Mouse (Mus musculus) kidney, postnatal 4 days (tissue): ENCODE results near the gene Ganc.

ENCODE experiments used
- DNase-seq, 2 experiments: peaks; one replicate each; pipeline ENCODE4 v3.0.0; 2021; ENCODE audit warnings: mixed read lengths in 2 of 2

Gene Ganc

DNA sequence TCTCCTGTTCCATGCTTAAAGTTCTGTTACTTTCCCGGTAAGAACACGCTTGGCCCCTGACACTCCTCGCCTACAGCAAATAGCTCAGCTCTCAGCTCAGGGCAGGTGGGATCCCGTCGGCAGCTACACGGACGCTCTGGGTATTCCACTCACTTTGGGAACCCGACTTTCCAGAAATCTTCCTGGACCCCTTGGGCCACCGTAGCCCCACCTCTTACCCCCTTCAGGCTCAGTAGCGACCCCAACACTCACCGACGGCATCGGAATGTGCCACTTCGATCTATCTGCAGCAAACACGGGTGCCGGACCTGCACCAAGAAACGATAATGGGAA lies at the start of gene Ganc:
Gene Ganc, plus strand, starts transcription at position 244 of the 333 bp plus-strand sequence.
- no peak for DNase-seq

GRCm38 (mm10) chr2:120360425-120360824 lies 43.3 kb upstream of the Ganc start:
- DNase-seq: no peak

- no peak for DNase-seq
These were observed 37.2 kb upstream of the Ganc start for GRCm38 (mm10) chr2:120366501-120366900.

- no peak for DNase-seq
These were observed 36.1 kb upstream of the Ganc start for GRCm38 (mm10) chr2:120367416-120368207.

DNA sequence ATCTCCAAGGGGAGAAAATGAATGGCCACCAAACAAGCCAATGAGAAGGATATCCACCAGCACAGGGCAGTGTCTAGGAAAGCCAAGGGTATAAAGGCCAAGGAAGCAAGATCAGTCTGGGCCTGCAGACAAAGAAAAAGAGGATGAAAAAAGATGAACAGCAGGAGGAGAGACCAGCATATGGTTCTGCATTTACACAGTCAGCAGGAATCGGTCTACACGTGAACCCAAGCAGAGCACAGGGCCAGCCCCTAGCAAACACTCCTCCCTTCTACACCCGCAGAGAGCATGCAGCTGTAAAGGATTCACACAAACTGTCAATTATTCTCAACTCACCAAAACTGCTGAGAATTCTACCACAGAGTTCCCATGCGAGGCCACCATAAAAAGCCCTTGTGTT lies 29.8 kb upstream of the Ganc start:
- no peak for DNase-seq

GRCm38 (mm10) chr2:120386264-120386663 lies 17.4 kb upstream of the Ganc start:
- no peak for DNase-seq

- DNase-seq: no peak
These were observed 16.4 kb upstream of the Ganc start for GRCm38 (mm10) chr2:120387291-120387690.

DNA sequence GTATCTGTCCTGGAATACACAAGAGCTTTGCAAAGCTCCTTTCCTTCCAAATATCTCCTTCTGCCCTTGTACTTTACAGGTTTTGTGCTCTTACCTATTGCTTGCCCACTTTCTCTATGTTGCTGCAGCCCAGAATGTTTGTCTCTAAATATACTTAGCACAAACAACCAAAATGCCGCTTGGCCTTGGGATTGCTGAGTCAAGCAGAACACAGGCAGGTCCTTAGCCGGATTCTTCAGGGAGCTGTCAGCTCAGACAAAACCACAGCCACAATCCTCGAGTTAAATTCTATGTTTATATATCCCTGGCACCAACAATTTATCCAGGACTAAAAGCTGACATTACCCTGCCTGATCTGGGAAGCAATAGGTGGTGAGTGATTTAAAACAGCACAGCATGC lies 14.3 kb upstream of the Ganc start:
- DNase-seq: no peak

- no peak for DNase-seq
These were observed 12.8 kb upstream of the Ganc start for GRCm38 (mm10) chr2:120390934-120391333.

DNA sequence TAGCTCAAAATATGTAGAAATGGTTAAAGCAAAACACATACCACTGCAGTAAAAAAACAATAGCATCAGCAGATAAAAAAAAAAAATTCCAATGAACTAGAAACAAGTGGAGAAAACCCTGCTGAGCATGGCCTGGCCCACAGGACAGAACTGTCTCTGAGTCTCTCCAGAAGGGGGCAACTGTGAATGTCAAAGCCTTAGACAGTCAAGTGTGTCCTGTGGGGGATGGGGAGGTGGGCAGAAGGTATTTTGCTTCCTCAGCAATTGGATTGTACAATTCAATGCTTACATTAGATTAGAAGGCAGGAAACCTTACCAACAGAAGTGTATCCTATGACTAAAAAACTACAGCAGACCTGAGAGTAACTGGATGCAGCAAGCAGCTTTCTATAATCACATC lies 11.3 kb upstream of the Ganc start:
- DNase-seq: peak in 1 of 2 experiments; percentile 5

- DNase-seq: no peak
These were observed 5.7 kb upstream of the Ganc start for GRCm38 (mm10) chr2:120397951-120398350.

DNA sequence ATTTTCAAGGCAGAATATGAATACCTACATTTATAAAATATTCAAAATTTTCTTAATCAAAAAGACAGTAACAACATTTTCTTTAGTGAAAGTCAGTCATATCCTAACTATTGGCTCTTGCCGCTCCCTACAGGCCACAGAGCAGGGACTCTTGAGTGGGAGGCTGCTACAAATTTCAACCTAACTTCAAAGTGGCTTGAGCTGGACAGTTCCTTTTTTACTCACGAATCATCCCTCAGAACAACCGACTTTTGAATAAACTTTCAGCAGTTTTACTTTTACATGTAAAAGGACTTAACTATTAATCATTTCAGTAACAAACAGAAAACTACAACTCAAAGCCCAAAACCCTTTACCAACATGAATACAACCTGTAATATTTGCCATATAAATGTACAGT lies 883 bp upstream of the Ganc start:
- no peak for DNase-seq

- DNase-seq: peak; percentile 94 to 96
These were observed 508 bp downstream of the Ganc start, which contains the start of gene Tmem87a for GRCm38 (mm10) chr2:120403986-120404822. Tmem87a (minus strand) TSS chr2:120404113.

GRCm38 (mm10) chr2:120404823-120405765 lies 1.4 kb downstream of the Ganc start:
- peak; percentile 5 to 12 for DNase-seq

DNA sequence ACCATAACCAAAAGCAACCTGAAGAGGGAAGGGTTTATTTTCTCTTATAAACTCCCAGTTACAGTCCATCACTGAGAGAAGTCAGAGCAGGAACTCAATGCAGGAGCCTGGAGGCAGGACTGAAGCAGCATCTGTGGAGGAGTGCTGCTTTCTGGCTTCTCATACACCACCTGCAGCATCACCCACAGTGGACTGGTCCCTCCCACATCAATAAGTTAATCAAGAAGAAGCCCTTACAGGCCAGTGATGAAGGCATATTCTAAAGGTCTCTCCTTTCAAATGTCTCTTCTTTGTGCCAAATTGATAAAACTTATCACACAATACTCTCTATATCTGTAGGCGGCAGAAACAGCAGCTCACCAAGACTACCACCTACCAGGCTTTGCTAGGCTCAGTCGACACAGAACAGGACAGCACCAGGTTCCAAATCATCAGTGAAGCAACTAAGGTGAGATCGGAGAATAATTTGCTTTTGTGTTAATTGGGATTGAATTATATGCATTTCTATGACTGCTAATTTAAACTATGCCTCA lies 7.5 kb downstream of the Ganc start:
- DNase-seq: no peak

GRCm38 (mm10) chr2:120414113-120414512 lies 10.4 kb downstream of the Ganc start:
- DNase-seq: no peak

DNA sequence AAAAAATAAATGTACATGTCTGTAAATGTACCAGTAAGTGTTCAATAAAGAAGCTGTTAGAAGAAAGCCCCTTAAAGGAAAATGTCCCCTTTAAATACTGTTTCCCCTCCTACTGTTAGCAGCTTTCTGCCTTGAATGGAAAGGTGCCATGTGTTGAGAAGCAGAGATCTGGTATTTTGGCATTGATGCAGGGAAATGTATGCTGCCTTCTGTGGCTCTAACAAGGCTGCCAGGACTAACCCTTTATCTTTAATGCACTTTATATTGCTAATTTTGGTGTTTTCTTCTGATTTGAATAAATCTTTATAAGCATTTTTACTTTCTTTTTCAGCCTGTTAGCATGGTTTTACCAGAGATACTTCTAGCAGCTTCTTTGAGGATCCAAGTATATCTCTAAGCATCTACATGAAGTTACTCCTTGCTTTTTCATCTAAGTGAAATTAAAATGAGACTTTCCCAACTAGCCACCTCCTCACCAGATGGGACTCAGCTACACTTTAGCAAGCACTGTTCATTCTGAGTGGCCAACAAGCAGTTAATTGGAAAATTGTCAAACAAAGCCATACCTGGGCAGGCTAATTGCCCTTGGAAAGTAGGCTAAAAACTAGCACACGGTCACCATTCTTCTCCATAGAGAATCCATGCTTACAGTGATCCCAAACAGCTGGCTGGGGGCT lies 11.2 kb downstream of the Ganc start:
- no peak for DNase-seq

GRCm38 (mm10) chr2:120424386-120424785 lies 20.7 kb downstream of the Ganc start:
- DNase-seq: no peak

DNA sequence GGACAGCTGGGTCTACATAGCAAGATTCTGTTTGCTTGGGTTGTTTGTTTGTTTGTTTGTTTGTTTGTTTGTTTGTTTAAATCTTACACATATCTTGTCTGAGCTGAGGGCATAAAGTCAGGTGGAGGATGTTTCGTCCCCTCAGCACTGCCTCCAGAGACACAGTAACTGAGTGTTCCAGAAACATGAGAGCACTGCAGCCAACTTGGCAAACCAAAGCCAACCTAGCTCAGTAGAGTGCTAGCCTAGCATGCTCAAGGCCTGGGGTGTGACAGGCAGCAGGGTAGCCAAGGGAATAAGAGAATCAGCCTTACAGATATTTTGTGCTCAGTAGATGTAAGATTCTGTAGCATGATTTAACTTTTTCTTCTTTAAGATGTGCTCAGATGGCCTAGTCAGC lies 40.8 kb downstream of the Ganc start:
- DNase-seq: no peak

DNA sequence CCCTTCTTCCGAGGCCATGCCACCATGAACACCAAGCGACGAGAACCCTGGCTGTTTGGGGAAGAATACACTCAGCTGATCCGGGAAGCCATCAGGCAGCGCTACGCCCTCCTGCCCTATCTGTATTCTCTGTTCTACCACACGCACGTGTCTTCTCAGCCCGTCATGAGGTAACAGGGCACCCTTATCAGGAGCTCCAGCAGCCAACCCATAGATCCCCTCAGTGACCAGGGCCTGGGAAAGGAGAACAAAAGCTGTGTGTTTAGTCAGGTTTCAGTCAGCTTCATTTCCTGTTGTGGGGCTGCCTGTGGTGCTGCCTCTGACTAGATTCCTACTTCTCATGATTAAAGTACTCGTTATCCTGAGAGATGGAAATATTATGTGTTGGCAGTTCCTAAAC lies 42.7 kb downstream of the Ganc start:
- no peak for DNase-seq

DNA sequence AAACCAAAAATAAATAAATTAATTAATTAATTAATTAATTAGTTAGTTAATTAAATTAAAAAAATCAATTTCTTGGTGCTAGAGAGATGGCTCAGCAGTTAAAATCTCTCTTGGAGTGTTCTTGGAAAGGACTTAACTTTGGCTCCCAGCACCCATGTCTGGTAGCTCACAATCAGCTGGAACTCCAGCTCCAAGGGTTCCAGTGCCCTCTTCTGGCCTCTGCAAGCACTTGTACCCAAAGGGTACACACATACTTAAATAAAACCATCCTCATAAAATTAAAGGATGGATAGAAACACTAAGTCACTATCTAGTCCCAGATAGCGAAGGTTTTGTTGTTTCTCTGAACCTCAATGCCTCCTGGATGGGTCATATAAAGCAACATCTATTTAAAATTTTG lies 43.6 kb downstream of the Ganc start:
- DNase-seq: no peak

DNA sequence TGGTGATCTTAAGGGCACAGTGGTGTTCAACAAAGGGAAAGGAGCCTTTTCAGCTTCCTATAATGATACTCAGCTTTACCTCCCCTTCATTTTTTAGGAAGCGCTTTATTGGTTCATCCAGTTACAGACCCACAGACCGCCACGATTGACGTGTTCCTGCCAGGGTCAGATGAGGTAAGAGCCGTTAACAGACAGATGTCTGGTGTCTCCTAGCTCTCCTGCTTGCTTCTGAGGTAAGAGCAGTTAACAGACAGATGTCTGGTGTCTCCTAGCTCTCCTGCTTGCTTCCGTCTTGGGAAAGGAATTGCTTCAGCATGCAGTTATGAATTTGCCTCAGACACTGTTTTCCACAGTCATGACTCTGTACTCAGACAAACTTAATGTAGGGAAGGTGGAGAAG lies 47.0 kb downstream of the Ganc start:
- no peak for DNase-seq
